ENCODE assay signal across 22 mouse cellular contexts in the genomic region with DNA sequence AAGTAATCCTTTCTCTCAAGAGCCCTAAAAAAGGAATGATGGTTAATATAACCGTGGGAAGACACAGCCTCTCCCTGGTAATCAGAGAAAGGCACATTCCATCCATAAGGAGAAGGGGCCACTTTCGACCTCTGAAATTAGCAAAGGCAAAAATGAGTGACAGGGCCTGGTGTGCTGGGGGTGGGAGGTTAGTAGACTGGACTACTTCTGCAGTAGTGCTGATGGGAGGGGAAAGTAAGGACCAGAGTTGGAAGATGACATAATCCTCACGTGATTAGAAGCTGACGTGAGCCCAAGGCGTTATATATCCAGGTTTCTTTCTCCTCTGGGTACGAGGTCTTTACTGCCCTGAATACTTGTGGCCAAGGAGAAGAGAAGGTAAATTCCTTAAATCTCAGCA. TPM values are rescaled to one million over a fixed set of nuclear protein-coding genes. Genes with fewer than 3 reads are reported as not detected.
DNase-seq lines count a peak whose midpoint lies in the region; ATAC-seq and TF ChIP-seq lines count a peak whose summit lies in the region.
"Had no signal": no experiment of that assay in that cellular context is flagged by ENCODE, and none has a peak within 500 bp of the region (broad histone marks: within the 10 kb centered on the region; RNA-seq: fewer than 3 reads in every experiment).

No protein-coding gene starts in this region.

- no peak for TF ChIP-seq CTCF in heart, postnatal 0 days (IDR thresholded peaks at IDR 0.05; ENCODE audit: low read depth)

- 25% methylated on average over 6 of the region's 6 CpGs for WGBS in heart, embryonic 13.5 days
- 41% methylated on average over 6 of the region's 6 CpGs for WGBS in heart, postnatal 0 days

- no peaks in the 10 kb centered on the region for H3K79me2 ChIP-seq in myocyte (ENCODE audit: control insufficient read depth, insufficient read depth)

- no peak for TF ChIP-seq POLR2A in myocyte (IDR thresholded peaks at IDR 0.05; ENCODE audit: insufficient read length, low read depth)

- no peak for TF ChIP-seq EP300 in heart, postnatal 0 days (IDR thresholded peaks at IDR 0.05; ENCODE audit: low read depth)

- no peaks in the 10 kb centered on the region for H3K36me3 ChIP-seq in heart, embryonic 13.5 days
- H3K36me3 ChIP-seq in heart, postnatal 0 days (replicated peaks; ENCODE audit: control insufficient read depth, insufficient read depth, low read length), result no peaks in the 10 kb centered on the region
- no peaks in the 10 kb centered on the region for H3K36me3 ChIP-seq in myocyte (ENCODE audit: control insufficient read depth, insufficient read depth)
- H3K36me3 ChIP-seq: embryonic facial prominence, embryonic 13.5 days; heart, embryonic 10.5 days; hindbrain, embryonic 13.5 days had no signal

- ATAC-seq in heart, embryonic 13.5 days (ENCODE audit: extremely low read depth, insufficient number of reproducible peaks, low FRiP score, low TSS enrichment), result no peak
- peak; percentile 53; the same call in 1 of the 2 replicates for ATAC-seq in heart, postnatal 0 days (ENCODE audit: insufficient read depth, low read depth)
- ATAC-seq in cerebellum, adult (ENCODE audit: insufficient number of reproducible peaks, low FRiP score, low TSS enrichment), result no peak
- ATAC-seq: CD4-positive, CD25-positive, alpha-beta regulatory T cell, adult 4 months; forebrain, embryonic 13.5 days; hindbrain, postnatal 0 days had no signal

- H3K27me3 ChIP-seq in heart, embryonic 13.5 days (replicated peaks), result no peaks in the 10 kb centered on the region
- no peaks in the 10 kb centered on the region for H3K27me3 ChIP-seq in heart, postnatal 0 days (ENCODE audit: control insufficient read depth, insufficient read depth, low read length)
- H3K27me3 ChIP-seq in myocyte (ENCODE audit: control insufficient read depth, insufficient read depth, insufficient read length), result no peaks in the 10 kb centered on the region
- H3K27me3 ChIP-seq: forebrain, embryonic 13.5 days had no signal

- H3K4me3 ChIP-seq in heart, embryonic 13.5 days, result no peak overlapping the region
- H3K4me3 ChIP-seq in heart, postnatal 0 days (ENCODE audit: low read depth, low read length), result no peak overlapping the region
- H3K4me3 ChIP-seq in myocyte, result no peak overlapping the region
- H3K4me3 ChIP-seq: embryonic facial prominence, embryonic 13.5 days; forebrain, embryonic 13.5 days; heart, embryonic 10.5 days; hindbrain, embryonic 13.5 days had no signal

- no peak overlapping the region for H3K4me2 ChIP-seq in heart, embryonic 13.5 days
- no peak overlapping the region for H3K4me2 ChIP-seq in heart, postnatal 0 days (ENCODE audit: low read depth, low read length)
- H3K4me2 ChIP-seq in myocyte (ENCODE audit: low read depth), result no peak overlapping the region
- H3K4me2 ChIP-seq: embryonic facial prominence, embryonic 13.5 days; forebrain, embryonic 13.5 days; hindbrain, embryonic 13.5 days had no signal

- intact Hi-C loops in heart, postnatal 14 days (cut with DNase I), result no loop called here

- H3K4me1 ChIP-seq in heart, embryonic 13.5 days, result peaks cover 8% of the 10 kb centered on the region; the same call in 1 of the 2 replicates
- H3K4me1 ChIP-seq in heart, postnatal 0 days (ENCODE audit: control insufficient read depth, insufficient read depth), result peaks cover 4% of the 10 kb centered on the region; the same call in 1 of the 2 replicates
- H3K4me1 ChIP-seq: embryonic facial prominence, embryonic 13.5 days; forebrain, embryonic 13.5 days; heart, embryonic 10.5 days; hindbrain, embryonic 13.5 days had no signal

- no peak overlapping the region for H3ac ChIP-seq in myocyte (ENCODE audit: control insufficient read depth, insufficient read length)

- no peaks in the 10 kb centered on the region for H3K9me3 ChIP-seq in heart, embryonic 13.5 days
- H3K9me3 ChIP-seq in heart, postnatal 0 days (replicated peaks; ENCODE audit: control insufficient read depth, low read length), result no peaks in the 10 kb centered on the region
- H3K9me3 ChIP-seq: embryonic facial prominence, embryonic 13.5 days; forebrain, embryonic 13.5 days; heart, embryonic 10.5 days; hindbrain, embryonic 13.5 days had no signal

- no peak for DNase-seq in heart, postnatal 14 days
- DNase-seq in heart, postnatal 0 days (ENCODE audit: low spot score), result peak; percentile 38
- no peak for DNase-seq in heart, postnatal 4 days
- DNase-seq: adrenal gland, postnatal 10 days; cerebellum, adult 11-12 months; cerebellum, adult 9-10 months; cerebellum, postnatal 25 days; gastrocnemius, postnatal 14 days; heart, adult 11 months; kidney, adult 11 months; kidney, adult 9 months had no signal

- no peak overlapping the region for H3K9ac ChIP-seq in heart, embryonic 13.5 days
- no peak overlapping the region for H3K9ac ChIP-seq in heart, postnatal 0 days (replicated peaks; ENCODE audit: low read depth, low read length)
- H3K9ac ChIP-seq: embryonic facial prominence, embryonic 13.5 days; forebrain, embryonic 13.5 days; hindbrain, embryonic 13.5 days had no signal

- peak overlapping the region; percentile 39; the same call in 1 of the 2 replicates for H3K27ac ChIP-seq in heart, embryonic 13.5 days (replicated peaks)
- no peak overlapping the region for H3K27ac ChIP-seq in heart, postnatal 0 days (ENCODE audit: low read depth)
- H3K27ac ChIP-seq: embryonic facial prominence, embryonic 13.5 days; forebrain, embryonic 13.5 days; heart, embryonic 10.5 days; hindbrain, embryonic 13.5 days; hindbrain, postnatal 0 days had no signal

TF ChIP-seq in myocyte, 11 proteins besides CTCF, POLR2A, EP300 and RAD21:
- TF ChIP-seq USF1 (IDR thresholded peaks at IDR 0.05; ENCODE audit: low read depth) (peak; percentile 53), MYOD1 (IDR thresholded peaks at IDR 0.05; ENCODE audit: control insufficient read depth in 1 of 3, insufficient read length in 2 of 3, low read depth in 2 of 3) (peak; percentile 62 to 86 (median 67)), REST (IDR thresholded peaks at IDR 0.05; ENCODE audit: insufficient read depth, insufficient read length) (no peak), E2F4 (IDR thresholded peaks at IDR 0.05; ENCODE audit: insufficient read depth) (no peak)
TF ChIP-seq in myocyte: peak in this region for 2.

RNA-seq across cellular contexts. Expression of a gene that starts 8.4 kb away (rescaled TPM):
- polyA plus RNA-seq in heart, embryonic 13.5 days (2015; fragmentation: Nextera tagmentation; extraction: Ambion mirVana), result 226 and 272 TPM in 2 replicates
- 1 to 10 TPM; 2.9 to 7.0 TPM for total RNA-seq in heart, postnatal 14 days (2021)
- 27.3 and 69.5 TPM in 2 replicates for total RNA-seq in heart, postnatal 0 days (2014; rRNA removed; ENCODE audit: low replicate concordance)
- polyA plus RNA-seq in heart, postnatal 0 days (2015; fragmentation: Nextera tagmentation; extraction: Ambion mirVana), result 123 and 141 TPM in 2 replicates
- total RNA-seq in heart, postnatal 4 days (2021), result 100 to 1,000 TPM; 145 to 157 TPM
- 12.6 TPM for polyA plus RNA-seq in myocyte (2012; fragmentation: generic; extraction: Trizol)
- polyA plus RNA-seq: CD4-positive, CD25-positive, alpha-beta regulatory T cell, adult 4 months had no signal

RNA-seq across cellular contexts. Expression of a gene that starts 9.1 kb away (rescaled TPM):
- 12.3 and 15.1 TPM in 2 replicates for polyA plus RNA-seq in heart, embryonic 13.5 days (2015; fragmentation: Nextera tagmentation; extraction: Ambion mirVana)
- 1 to 10 TPM; 1.9 to 2.0 TPM for total RNA-seq in heart, postnatal 14 days (2021)
- total RNA-seq in heart, postnatal 0 days (2014; rRNA removed; ENCODE audit: low replicate concordance), result 14.9 and 21.7 TPM in 2 replicates
- polyA plus RNA-seq in heart, postnatal 0 days (2015; fragmentation: Nextera tagmentation; extraction: Ambion mirVana), result 14.5 and 15.1 TPM in 2 replicates
- 10 to 100 TPM; 24.0 to 86.2 TPM for total RNA-seq in heart, postnatal 4 days (2021)
- 15.4 TPM for polyA plus RNA-seq in myocyte (2012; fragmentation: generic; extraction: Trizol)
- total RNA-seq: hematopoietic stem cell, adult 5-6 weeks; MEL had no signal
- polyA plus RNA-seq: CD4-positive, CD25-positive, alpha-beta regulatory T cell, adult 4 months had no signal

RNA-seq across cellular contexts. Expression of a gene that starts 20.0 kb away (rescaled TPM):
- polyA plus RNA-seq in heart, embryonic 13.5 days (2015; fragmentation: Nextera tagmentation; extraction: Ambion mirVana), result 15.2 and 16.5 TPM in 2 replicates
- 1 to 10 TPM; 1.6 to 1.7 TPM for total RNA-seq in heart, postnatal 14 days (2021)
- total RNA-seq in heart, postnatal 0 days (2014; rRNA removed; ENCODE audit: low replicate concordance), result 0.39 TPM in 1 of 2 replicates, not detected in the other
- polyA plus RNA-seq in heart, postnatal 0 days (2015; fragmentation: Nextera tagmentation; extraction: Ambion mirVana), result 13.4 and 15.0 TPM in 2 replicates
- 10 to 100 TPM; 18.0 to 23.2 TPM for total RNA-seq in heart, postnatal 4 days (2021)
- 17.5 TPM for polyA plus RNA-seq in myocyte (2012; fragmentation: generic; extraction: Trizol)
- total RNA-seq: MEL had no signal
- polyA plus RNA-seq: CD4-positive, CD25-positive, alpha-beta regulatory T cell, adult 4 months had no signal

RNA-seq across cellular contexts. Expression of a gene that starts 21.2 kb away (rescaled TPM):
- 448 and 526 TPM in 2 replicates for polyA plus RNA-seq in heart, embryonic 13.5 days (2015; fragmentation: Nextera tagmentation; extraction: Ambion mirVana)
- 10 to 100 TPM; 48.5 to 49.3 TPM for total RNA-seq in heart, postnatal 14 days (2021)
- 216 and 228 TPM in 2 replicates for total RNA-seq in heart, postnatal 0 days (2014; rRNA removed; ENCODE audit: low replicate concordance)
- 284 and 306 TPM in 2 replicates for polyA plus RNA-seq in heart, postnatal 0 days (2015; fragmentation: Nextera tagmentation; extraction: Ambion mirVana)
- total RNA-seq in heart, postnatal 4 days (2021), result 100 to 1,000 TPM; 210 to 224 TPM
- 98.5 TPM for polyA plus RNA-seq in myocyte (2012; fragmentation: generic; extraction: Trizol)

RNA-seq across cellular contexts. Expression of a gene that starts 46.3 kb away (rescaled TPM):
- 517 and 589 TPM in 2 replicates for polyA plus RNA-seq in heart, embryonic 13.5 days (2015; fragmentation: Nextera tagmentation; extraction: Ambion mirVana)
- 10 to 100 TPM; 28.7 to 30.9 TPM for total RNA-seq in heart, postnatal 14 days (2021)
- 133 and 177 TPM in 2 replicates for total RNA-seq in heart, postnatal 0 days (2014; rRNA removed; ENCODE audit: low replicate concordance)
- 276 and 298 TPM in 2 replicates for polyA plus RNA-seq in heart, postnatal 0 days (2015; fragmentation: Nextera tagmentation; extraction: Ambion mirVana)
- 100 to 1,000 TPM; 191 to 204 TPM for total RNA-seq in heart, postnatal 4 days (2021)
- polyA plus RNA-seq in myocyte (2012; fragmentation: generic; extraction: Trizol), result 197 TPM

Comparison
In these comparisons a context has a peak if more than half of its experiments do, and no peak if none do; other contexts are left out.
1. RNA of a gene that starts 20.0 kb away (total RNA-seq): 18.0 to 23.2 TPM in heart, postnatal 4 days; 1.6 to 1.7 TPM in heart, postnatal 14 days and 0.39 TPM in heart, postnatal 0 days; every median in the first group is over 4 times any median in the second.